Mouse (Mus musculus) lung, adult 18-20 months (tissue): ENCODE results near the gene Hist1h2ap.
"Not testable (repeated sequence)": the region's sequence is repeated elsewhere in the genome, so short reads cannot be mapped to it uniquely, and the experiment has no call there.

Source experiments
- DNase-seq, 2 experiments: peaks; one replicate each; pipeline ENCODE4 v3.0.0; 2022; ENCODE audit warnings: mixed read lengths in 2 of 2

Gene Hist1h2ap

GRCm38 (mm10) chr13:21803058-21803457 is 30.2 kb downstream of the Hist1h2ap start:
- DNase-seq = not testable (repeated sequence)

- DNase-seq = not testable (repeated sequence)
Observed at GRCm38 (mm10) chr13:21797163-21797562, 36.1 kb downstream of the Hist1h2ap start.

GRCm38 (mm10) chr13:21795584-21795983 is 37.7 kb downstream of the Hist1h2ap start:
- DNase-seq = no peak

DNA sequence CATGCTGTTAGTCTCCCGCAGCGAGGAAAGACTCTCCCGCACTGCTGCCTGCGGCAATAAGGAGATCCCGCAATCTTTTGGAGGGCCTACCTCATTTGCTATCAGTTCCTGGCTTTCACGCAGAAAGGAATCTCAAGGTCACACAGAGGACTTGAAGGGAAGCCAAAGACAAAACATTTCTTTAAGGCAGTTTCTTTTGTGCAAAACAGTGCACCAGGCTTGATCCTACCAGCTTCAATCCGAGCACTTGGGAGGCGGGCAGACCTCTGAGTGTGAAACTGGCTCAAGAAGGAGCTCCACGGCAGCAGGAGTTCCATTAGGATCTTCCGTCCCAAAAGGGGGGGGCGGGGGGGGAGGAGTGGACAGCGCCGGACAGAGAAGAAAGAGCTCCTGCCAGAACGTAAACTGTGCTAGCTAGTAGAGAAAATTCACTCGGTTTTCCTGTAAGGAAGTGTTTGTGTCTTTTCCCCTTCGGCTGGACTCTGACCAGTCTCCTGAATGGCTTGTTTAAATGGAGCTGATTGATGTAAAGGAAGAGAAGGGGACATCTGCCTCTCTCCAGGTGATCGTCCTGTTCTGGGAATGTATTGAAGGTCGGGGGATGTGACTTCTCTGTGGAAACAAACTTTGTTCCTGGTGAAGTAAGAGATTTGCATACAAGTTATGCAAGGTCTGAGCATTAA is 42.6 kb downstream of the Hist1h2ap start:
- no peak for DNase-seq

DNA sequence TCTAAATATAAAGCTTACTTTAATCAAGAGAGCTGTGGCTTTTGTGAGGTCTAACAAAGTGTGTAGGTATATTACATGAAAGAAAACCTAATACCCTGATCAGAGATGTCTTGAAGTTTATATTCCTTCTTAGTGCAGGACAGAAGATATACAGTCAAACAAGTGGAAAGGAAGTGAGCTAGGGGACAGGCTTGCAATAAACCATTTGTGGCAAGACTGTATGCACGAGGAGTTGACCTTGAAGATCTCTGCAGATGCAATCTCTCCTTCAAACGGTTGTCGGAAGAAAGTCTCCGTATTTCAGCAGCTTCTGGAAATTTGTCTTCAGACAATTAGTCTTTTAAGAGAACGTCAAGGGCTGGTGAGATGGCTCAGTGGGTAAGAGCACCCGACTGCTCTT is 43.4 kb downstream of the Hist1h2ap start:
- DNase-seq = no peak

- DNase-seq = no peak
Observed at GRCm38 (mm10) chr13:21787760-21788593, 45.3 kb downstream of the Hist1h2ap start.

DNA sequence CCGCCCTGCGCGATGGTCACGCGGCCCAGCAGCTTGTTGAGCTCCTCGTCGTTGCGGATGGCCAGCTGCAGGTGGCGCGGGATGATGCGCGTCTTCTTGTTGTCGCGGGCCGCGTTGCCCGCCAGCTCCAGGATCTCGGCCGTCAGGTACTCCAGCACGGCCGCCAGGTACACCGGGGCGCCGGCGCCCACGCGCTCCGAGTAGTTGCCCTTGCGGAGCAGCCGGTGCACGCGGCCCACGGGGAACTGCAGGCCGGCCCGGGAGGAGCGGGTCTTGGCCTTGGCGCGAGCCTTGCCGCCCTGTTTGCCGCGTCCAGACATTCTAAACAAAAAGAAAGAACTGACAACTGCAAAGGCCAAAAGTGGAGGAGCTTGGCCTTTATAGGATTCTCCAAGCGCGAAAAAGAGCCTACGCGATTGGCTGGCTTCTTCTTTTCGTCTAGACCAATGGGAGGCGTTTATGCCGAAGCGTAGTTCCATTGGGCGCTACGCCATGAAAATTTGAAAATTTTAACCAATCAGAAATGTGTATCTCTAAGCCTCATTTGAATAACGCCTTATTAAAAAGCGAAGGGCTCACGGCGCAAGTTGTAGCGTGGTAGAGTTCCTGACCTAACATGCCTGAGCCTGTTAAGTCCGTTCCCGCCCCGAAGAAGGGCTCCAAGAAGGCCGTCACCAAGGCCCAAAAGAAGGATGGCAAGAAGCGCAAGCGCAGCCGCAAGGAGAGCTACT is 46.2 kb downstream of the Hist1h2ap start, which contains the start of the genes Hist1h2an and Hist1h2bp:
Gene Hist1h2an, minus strand, starts transcription at position 320 of the 731 bp plus-strand sequence.
Gene Hist1h2bp, plus strand, starts transcription at position 563 of the 731 bp plus-strand sequence.
- DNase-seq = peak; percentile 77 to 88

GRCm38 (mm10) chr13:21786189-21786898 is 47.0 kb downstream of the Hist1h2ap start:
- DNase-seq = no peak

DNA sequence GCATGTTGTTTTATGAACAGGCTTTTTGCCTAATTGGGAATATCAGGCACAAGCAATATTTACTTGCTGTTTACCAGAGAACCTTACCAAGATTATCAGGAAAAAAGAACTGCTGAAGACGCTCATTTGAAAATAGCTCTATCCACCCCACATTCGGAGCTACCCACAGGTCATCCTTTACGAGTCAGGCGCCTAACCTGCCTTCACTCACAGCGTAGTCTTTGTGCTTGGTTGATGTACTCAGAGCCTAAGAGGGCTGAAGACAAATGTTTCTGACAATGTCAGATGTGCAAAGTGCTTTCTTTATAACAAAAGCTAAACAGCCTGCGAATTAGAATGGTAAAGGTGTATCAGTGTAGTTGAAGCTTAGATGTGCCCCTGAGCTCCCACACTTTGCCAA is 49.0 kb downstream of the Hist1h2ap start:
- DNase-seq = no peak

DNA sequence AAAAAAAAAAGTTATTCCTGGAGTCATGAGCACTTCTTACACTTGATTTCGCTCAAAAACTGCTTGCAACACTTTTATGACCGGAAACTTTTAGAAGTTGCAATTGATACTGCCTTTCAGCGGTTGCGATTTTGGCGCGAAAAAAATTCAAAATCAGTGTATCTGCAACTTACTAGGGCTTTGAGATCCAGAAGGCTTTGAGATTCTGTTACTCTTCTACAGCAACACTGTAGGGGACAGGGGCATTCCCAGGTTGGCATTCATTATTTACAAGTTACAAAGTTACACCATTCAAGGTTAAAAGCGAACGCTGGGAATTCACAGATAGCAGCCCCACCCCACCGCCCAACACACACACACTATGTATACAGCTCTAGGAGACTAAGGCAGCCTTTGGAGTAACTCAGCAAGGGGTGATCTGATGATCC is 49.6 kb downstream of the Hist1h2ap start:
- DNase-seq = peak in 1 of 2 experiments; percentile 7

DNA sequence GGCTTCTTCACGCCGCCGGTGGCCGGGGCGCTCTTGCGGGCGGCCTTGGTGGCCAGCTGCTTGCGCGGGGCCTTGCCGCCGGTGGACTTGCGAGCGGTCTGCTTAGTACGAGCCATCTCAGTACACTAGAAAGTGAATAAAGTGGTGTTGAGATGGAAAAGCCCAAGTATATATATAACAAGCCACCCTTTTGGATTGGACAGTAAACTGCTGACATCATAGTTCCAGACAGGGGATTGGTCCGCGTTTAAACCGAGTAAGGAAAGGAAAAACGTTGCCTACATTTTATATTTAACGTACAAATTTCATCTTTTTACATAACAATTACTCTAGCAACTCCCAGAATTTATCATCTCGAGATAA is 50.1 kb downstream of the Hist1h2ap start, which contains the start of gene Hist1h3i:
Gene Hist1h3i, minus strand, starts transcription at position 116 of the 363 bp plus-strand sequence.
- peak; percentile 12 to 27 for DNase-seq
